Mouse (Mus musculus) neural tube, embryonic 14.5 days (tissue): ENCODE measurements around the gene Astn2. TPM values are rescaled to one million over a fixed set of nuclear protein-coding genes. Genes with fewer than 3 reads are reported as not detected.
A peak's percentile ranks its signal among the peaks of the same experiment; 100 is the strongest.

Source experiments
- ATAC-seq: fragments of 200-750 bp; cut with Nextera tagmentation; 2 replicates; pipeline ENCODE4 v1.8.0; 2017; ENCODE audit warnings: low read depth, mild to moderate bottlenecking, moderate TSS enrichment, moderate library complexity
- H3K27ac ChIP-seq: fragments of 300-500 bp; sonication (generic); 2 replicates; pipeline ENCODE4 v1.5.1; 2014; ENCODE audit warnings: low read depth, mild to moderate bottlenecking, control low read depth, low read length, moderate library complexity, mixed read lengths
- H3K27me3 ChIP-seq: fragments of 300-500 bp; sonication (generic); 2 replicates; pipeline ENCODE4 v1.6.1; 2014; ENCODE audit warnings: low read length; ENCODE audit not compliant: control insufficient read depth, insufficient read depth
- H3K36me3 ChIP-seq: fragments of 300-500 bp; sonication (generic); 2 replicates; pipeline ENCODE4 v1.6.1; 2014; ENCODE audit warnings: low read length, mixed read lengths; ENCODE audit not compliant: control insufficient read depth, insufficient read depth
- H3K4me1 ChIP-seq: fragments of 300-500 bp; sonication (generic); 2 replicates; pipeline ENCODE4 v1.6.1; 2014; ENCODE audit warnings: low read length; ENCODE audit not compliant: control insufficient read depth, insufficient read depth
- H3K4me2 ChIP-seq: fragments of 300-500 bp; sonication (generic); 2 replicates; pipeline ENCODE4 v1.6.1; 2014; ENCODE audit warnings: mild to moderate bottlenecking, low read depth, low read length, control low read depth
- H3K4me3 ChIP-seq: fragments of 300-500 bp; sonication (generic); 2 replicates; pipeline ENCODE4 v1.5.1; 2014; ENCODE audit warnings: low read depth, low read length, control low read depth, mixed read lengths
- H3K9ac ChIP-seq: fragments of 300-500 bp; sonication (generic); replicated peaks from 2 replicates; pipeline ENCODE4 v1.6.1; 2014; ENCODE audit warnings: low read depth, mild to moderate bottlenecking, control low read depth, low read length, mixed read lengths
- H3K9me3 ChIP-seq: fragments of 300-500 bp; sonication (generic); 2 replicates; pipeline ENCODE4 v1.6.1; 2016; ENCODE audit warnings: low read length; ENCODE audit not compliant: control insufficient read depth
- WGBS: fragments of 180-500 bp; shearing (Covaris S2); extraction: QIAGEN DNeasy Blood & Tissue Kit; methylation state at CpG from one replicate; pipeline ENCODE4 v1.1.7; 2014; 5-methylcytosine and 5-hydroxymethylcytosine counted together
- polyA plus RNA-seq: library from polyadenylated mRNA; unstranded; fragments of >200 nt; fragmentation: Nextera tagmentation; extraction: Ambion mirVana; gene quantifications from 2 replicates; pipeline ENCODE4 v1.2.1, GENCODE M21; 2014

Gene Astn2
- polyA plus RNA-seq, 1 experiment from 2014 or later = 6.3 TPM

DNA sequence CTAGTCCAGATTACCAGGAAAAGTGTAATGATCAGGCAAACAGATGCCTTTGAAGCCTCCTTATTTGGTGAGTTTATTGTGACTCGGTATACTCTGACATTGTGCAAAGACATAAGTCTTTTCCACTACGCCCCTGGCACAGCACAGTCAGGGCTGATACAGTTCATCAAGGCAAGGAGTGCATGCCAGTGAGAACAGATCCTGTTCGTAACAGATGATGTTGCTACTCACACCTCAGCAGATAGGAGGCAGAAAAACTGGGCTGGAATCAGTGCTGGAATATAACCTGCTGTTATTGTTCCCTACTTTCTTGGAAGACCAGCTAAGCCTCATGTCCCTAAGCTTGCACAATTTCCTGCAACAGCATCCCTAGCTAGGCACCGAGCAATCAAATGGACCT, 565.6 kb downstream of the Astn2 start:
- peak; percentile 49; the same call in 1 of the 2 replicates for ATAC-seq
- no peak overlapping the region for H3K4me2 ChIP-seq
- no peak overlapping the region for H3K27ac ChIP-seq
- no peaks in the 10 kb centered on the region for H3K27me3 ChIP-seq
- no peaks in the 10 kb centered on the region for H3K36me3 ChIP-seq
- H3K4me1 ChIP-seq = no peaks in the 10 kb centered on the region; the same call in 1 of the 2 replicates
- H3K9me3 ChIP-seq = no peaks in the 10 kb centered on the region
- no peak overlapping the region for H3K4me3 ChIP-seq
- no peak overlapping the region for H3K9ac ChIP-seq
- WGBS = 43% methylated on average over 4 of the region's 4 CpGs

DNA sequence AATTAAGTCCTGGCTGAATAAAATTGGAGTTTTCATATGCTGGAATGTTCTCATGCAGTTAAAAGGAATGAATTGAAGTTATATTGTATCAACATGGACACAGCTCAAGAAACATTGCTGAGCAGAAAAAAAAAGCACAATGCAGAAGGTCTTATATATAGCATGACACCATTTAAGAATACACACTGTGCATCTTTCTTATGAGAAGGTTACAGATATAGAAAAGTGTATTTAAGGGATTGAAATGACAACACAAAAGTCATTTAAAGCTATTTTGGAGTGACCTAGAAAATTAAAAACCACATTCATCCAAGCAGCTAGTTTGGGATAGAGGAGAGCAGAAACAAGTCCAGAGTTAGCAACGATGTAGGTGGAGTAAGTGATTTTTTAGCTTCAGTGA, 571.4 kb downstream of the Astn2 start:
- 88% methylated on average over 1 of the region's 1 CpGs for WGBS
- Histone ChIP-seq H3K4me3 (no peak overlapping the region), H3K36me3 (no peaks in the 10 kb centered on the region), H3K27me3 (no peaks in the 10 kb centered on the region), H3K4me2 (no peak overlapping the region), H3K4me1 (no peaks in the 10 kb centered on the region), H3K27ac (no peak overlapping the region), H3K9ac (no peak overlapping the region), H3K9me3 (no peaks in the 10 kb centered on the region)
- ATAC-seq = no peak

DNA sequence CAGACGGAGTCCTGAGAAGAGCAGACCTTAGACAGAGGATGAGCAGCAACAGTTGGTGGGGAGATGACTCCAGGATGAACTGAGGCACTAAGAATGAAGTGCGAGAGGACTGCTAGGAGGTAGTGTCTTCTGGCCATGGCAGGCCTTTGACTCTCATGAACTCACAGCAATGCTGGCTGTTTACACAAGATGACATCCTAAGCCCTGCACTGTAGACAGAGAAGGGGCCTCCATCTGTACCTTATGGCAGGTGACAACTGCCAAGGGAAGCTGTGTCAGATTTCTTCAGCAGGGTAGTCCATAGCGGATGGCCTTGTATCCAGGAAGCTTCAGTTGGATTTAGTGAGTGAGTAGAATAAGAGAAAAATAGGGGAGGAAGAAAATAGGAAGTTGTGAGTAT, 572.5 kb downstream of the Astn2 start:
- H3K4me1 ChIP-seq = no peaks in the 10 kb centered on the region
- no peak overlapping the region for H3K27ac ChIP-seq
- H3K9me3 ChIP-seq = no peaks in the 10 kb centered on the region
- H3K4me2 ChIP-seq = no peak overlapping the region
- no peak overlapping the region for H3K4me3 ChIP-seq
- no peaks in the 10 kb centered on the region for H3K27me3 ChIP-seq
- H3K9ac ChIP-seq = no peak overlapping the region
- ATAC-seq = no peak
- H3K36me3 ChIP-seq = no peaks in the 10 kb centered on the region
- 85% methylated on average over 3 of the region's 3 CpGs for WGBS

DNA sequence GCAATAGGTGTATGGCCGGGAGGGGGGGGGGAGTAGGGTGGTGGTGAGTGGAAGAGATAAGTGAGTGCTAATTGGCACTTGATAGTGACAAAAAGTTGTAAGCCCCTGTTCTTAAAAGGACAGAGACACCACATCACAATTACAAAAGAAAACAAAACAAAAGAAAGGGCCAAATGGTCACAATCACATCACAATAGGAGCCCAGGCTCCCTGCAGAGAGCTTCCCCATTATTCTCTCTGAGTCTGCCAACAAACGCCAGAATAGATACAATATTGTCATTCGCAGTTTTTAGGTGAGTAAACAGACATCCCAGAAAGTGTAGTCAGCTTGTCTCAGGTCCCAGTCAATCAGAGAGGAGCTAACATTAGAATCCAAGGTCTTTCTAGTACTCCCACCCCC, 573.9 kb downstream of the Astn2 start:
- no peaks in the 10 kb centered on the region for H3K27me3 ChIP-seq
- no peaks in the 10 kb centered on the region for H3K9me3 ChIP-seq
- H3K9ac ChIP-seq = no peak overlapping the region
- H3K4me2 ChIP-seq = no peak overlapping the region
- 5% methylated on average over 3 of the region's 3 CpGs for WGBS
- H3K4me1 ChIP-seq = no peaks in the 10 kb centered on the region
- H3K36me3 ChIP-seq = no peaks in the 10 kb centered on the region
- no peak overlapping the region for H3K4me3 ChIP-seq
- no peak for ATAC-seq
- no peak overlapping the region for H3K27ac ChIP-seq

DNA sequence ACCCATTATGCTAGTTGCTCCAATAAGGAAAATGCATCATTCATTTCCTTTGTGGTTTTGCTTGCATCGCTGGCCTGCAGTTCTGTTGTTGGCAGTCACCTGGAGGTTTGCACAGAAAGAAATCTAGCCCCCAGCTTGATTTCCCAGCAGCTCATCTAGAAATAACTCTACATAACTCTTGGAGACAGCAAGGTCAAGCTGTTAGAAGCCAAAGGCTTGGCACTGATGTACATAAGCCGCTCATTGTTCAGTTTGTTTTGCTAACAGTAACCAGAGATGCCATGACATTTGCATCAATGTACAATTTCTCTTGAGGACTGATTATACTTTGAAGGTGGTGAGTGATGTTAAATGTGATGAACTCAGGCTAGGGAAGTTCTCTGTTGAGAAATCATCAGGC, 583.3 kb downstream of the Astn2 start:
- no peak for ATAC-seq

DNA sequence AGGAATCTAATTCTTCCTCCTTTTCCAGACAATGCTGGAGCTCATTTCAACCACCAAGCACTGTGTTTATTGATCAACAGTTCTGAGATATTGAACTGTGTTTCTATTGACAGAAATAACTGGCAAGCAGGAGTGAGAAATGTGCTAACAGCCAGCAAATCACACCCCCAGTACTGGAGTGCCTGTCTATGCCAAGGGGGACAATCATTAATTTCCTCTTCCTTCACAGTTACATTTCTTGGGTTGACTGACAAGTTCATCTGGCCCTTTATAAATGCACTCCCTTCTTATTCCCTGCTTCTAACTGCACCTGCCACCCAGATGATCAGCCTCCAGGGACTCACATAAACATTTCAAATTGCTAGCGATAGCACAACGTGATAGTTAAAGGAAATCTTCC, 584.2 kb downstream of the Astn2 start:
- Histone ChIP-seq H3K27ac (0 out of 2 replicates have a peak overlapping the region, but pooled peaks have one; percentile 22), H3K9me3 (no peaks in the 10 kb centered on the region), H3K4me3 (no peak overlapping the region), H3K9ac (no peak overlapping the region), H3K27me3 (no peaks in the 10 kb centered on the region), H3K36me3 (no peaks in the 10 kb centered on the region), H3K4me1 (peaks cover 8% of the 10 kb centered on the region; the same call in 1 of the 2 replicates), H3K4me2 (no peak overlapping the region)
- WGBS = 29% methylated on average over 2 of the region's 2 CpGs
- ATAC-seq = no peak; the same call in 1 of the 2 replicates

More for the DNA sequence above, 583.3 kb downstream of the Astn2 start:
- H3K4me1 ChIP-seq = peaks cover 8% of the 10 kb centered on the region; the same call in 1 of the 2 replicates
- H3K4me2 ChIP-seq = no peak overlapping the region
- no peaks in the 10 kb centered on the region for H3K9me3 ChIP-seq
- H3K36me3 ChIP-seq = no peaks in the 10 kb centered on the region
- no peak overlapping the region for H3K4me3 ChIP-seq
- no peak overlapping the region for H3K27ac ChIP-seq
- H3K9ac ChIP-seq = no peak overlapping the region
- no peaks in the 10 kb centered on the region for H3K27me3 ChIP-seq
- WGBS = 80% methylated on average over 2 of the region's 2 CpGs

DNA sequence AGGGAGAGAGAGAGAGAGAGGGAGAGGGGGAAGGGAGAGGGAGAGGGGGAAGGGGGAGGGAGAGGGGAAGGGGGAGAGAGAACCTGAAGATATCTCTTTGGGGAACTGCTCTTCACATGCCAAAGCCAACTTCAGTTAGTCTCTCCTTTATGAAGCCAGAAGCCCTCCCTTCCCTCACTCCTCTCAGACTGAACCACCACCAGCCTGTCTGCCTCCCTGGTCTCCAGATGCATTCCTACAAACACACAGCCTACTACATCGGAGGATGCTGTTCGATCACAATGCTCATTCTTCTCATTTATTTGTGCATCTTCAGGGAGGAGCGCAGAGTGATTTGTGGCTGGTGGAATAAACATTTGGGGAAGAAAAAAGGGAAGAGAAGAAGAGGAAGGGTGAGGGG, 584.6 kb downstream of the Astn2 start:
- no peak for ATAC-seq
- H3K27ac ChIP-seq = 0 out of 2 replicates have a peak overlapping the region, but pooled peaks have one; percentile 22

DNA sequence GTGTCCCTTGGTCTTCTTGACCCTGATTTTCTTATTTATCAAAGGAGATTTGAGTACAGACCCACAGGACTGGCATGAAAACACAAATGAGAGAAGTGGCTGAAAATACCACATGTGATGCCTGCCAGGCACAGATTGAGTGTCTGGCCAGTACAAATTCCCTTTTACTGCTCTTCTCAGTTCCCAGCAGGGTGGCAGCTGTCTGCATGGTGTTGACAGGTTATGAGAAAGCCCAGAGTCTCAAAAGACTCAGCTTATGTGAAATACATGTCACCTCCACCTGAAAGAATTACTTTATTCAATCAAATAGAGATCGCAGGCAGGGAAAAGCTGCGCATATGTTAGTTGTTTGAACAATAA, 590.3 kb downstream of the Astn2 start:
- H3K4me3 ChIP-seq = no peak overlapping the region
- no peaks in the 10 kb centered on the region for H3K27me3 ChIP-seq
- no peak overlapping the region for H3K9ac ChIP-seq
- no peaks in the 10 kb centered on the region for H3K9me3 ChIP-seq
- H3K4me1 ChIP-seq = no peaks in the 10 kb centered on the region
- no peak overlapping the region for H3K27ac ChIP-seq
- WGBS = 82% methylated on average over 2 of the region's 2 CpGs
- H3K36me3 ChIP-seq = no peaks in the 10 kb centered on the region
- H3K4me2 ChIP-seq = no peak overlapping the region
- ATAC-seq = no peak

More for the DNA sequence above, 584.6 kb downstream of the Astn2 start:
- H3K36me3 ChIP-seq = no peaks in the 10 kb centered on the region
- no peaks in the 10 kb centered on the region for H3K27me3 ChIP-seq
- H3K4me3 ChIP-seq = no peak overlapping the region
- WGBS = 41% methylated on average over 3 of the region's 3 CpGs
- H3K4me2 ChIP-seq = no peak overlapping the region
- no peaks in the 10 kb centered on the region for H3K9me3 ChIP-seq
- peaks cover 8% of the 10 kb centered on the region; the same call in 1 of the 2 replicates for H3K4me1 ChIP-seq
- H3K9ac ChIP-seq = no peak overlapping the region

DNA sequence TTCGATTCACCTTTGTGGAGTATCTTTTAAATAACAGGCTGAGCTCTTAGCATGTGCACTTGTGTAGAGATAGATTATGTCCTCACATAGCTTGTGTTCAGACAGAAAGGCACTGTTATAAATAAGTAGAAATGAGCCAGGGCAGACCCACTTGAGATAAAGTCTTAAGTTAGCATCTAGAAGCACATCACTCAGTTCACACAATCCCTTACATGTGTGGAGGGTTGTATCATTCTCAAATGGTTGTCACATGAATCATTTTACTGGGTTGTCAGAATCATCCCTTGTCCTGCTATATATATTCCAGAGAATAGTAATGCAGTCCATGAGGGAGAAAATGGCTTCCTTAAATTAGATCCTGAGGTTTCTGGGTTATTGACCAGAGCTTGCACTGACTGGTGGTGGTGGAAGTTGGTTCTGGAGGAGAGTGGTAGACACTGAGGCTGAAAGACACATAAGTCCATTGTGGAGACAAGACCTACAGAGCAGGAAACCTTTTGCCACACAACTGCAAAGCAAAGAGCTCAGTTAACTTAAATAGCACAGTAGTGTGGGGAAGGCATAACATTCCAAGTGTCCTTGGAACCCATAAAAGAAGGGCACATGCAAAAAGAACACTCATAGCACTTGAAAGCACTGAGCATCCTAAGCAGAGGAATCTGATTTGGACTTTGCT, 590.8 kb downstream of the Astn2 start:
- no peaks in the 10 kb centered on the region for H3K36me3 ChIP-seq
- no peak overlapping the region for H3K4me3 ChIP-seq
- H3K9ac ChIP-seq = no peak overlapping the region
- H3K27ac ChIP-seq = no peak overlapping the region
- no peak overlapping the region for H3K4me2 ChIP-seq
- no peak for ATAC-seq
- H3K27me3 ChIP-seq = no peaks in the 10 kb centered on the region
- H3K9me3 ChIP-seq = no peaks in the 10 kb centered on the region
- WGBS = 90% methylated on average over 1 of the region's 1 CpGs
- H3K4me1 ChIP-seq = no peaks in the 10 kb centered on the region
